Mouse (Mus musculus) liver, adult (tissue): ENCODE results near the gene Dtx4.

Experiments used
- GATA4 ChIP-seq: IDR thresholded peaks from 2 replicates; pipeline ENCODE4 v1.6.1; 2014; ENCODE audit warnings: mild to moderate bottlenecking, low read length; ENCODE audit not compliant: insufficient replicate concordance

Gene Dtx4

DNA sequence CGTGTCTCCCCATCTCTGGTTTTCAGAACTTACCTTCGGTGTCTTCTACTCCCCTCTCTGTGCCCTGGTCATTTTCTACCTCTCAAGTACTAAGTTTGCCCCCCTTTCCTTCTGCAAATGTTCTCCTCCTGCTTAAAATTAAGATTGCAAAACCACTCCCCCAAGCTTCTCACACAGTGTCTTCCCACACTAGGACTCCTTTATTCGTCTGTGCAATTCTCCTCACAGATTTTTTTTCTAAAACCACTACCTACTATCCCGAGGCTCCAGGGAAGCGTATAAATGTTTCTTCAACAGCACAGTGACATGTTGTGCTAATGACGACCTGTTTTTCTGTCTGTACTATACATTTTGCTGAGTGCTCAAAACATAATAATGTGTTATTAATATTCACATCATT is 80.7 kb downstream of the Dtx4 start:
- no peak for TF ChIP-seq GATA4

DNA sequence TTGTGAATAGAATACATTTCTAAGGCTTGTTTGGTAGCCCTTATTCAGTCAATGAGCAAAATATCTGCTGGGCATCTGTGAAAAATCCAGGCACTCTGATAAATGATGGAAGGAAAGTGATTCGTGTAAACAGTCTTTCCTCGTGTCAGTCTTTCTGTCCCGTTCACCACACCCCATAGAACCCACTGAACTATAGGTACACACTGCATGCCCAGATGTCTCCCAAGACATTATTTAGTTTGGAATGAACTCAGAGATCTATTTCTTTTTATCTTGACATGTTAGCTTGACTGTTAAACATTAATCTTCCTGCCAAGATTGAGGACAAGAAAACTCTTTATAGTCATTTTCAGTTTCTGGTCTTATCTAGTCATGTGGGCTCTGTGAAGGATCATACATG is 82.9 kb downstream of the Dtx4 start:
- TF ChIP-seq GATA4 = no peak

- no peak for TF ChIP-seq GATA4
Measured at GRCm38 (mm10) chr19:12417361-12417760, 83.9 kb downstream of the Dtx4 start, which contains the start of gene Olfr1441. Olfr1441 (plus strand) TSS chr19:12417433.
